Mouse (Mus musculus) NIH3T3 (cell line): ENCODE measurements around the gene Gcn1l1.

Source experiments
- DNase-seq: peaks from one replicate; pipeline ENCODE4 v3.0.0-alpha.2; 2012; ENCODE audit warnings: low read depth

The Gcn1l1 gene

GRCm38 (mm10) chr5:115611566-115611965 lies 46.5 kb downstream of the Gcn1l1 start:
- no peak for DNase-seq

DNA sequence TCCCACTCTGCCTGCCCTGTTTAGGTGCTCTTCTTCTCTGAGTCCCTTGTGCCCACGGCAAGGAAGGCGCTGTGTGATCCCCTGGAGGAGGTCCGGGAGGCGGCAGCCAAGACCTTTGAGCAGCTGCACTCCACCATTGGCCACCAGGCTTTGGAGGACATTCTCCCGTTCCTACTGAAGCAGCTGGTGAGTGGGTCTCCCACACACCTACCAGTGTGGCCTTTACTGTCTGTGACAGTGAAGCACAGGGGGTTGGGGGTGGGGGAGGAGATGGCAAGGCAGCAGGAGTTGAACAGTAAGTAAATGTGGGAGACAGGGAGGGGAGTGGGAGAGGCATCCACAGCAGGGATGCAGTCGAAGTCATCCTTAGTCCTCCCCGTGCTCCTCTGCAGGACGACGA lies 48.3 kb downstream of the Gcn1l1 start:
- DNase-seq, result no peak

- DNase-seq, result peak; percentile 50
Measured at GRCm38 (mm10) chr5:115614948-115615347, 49.9 kb downstream of the Gcn1l1 start.

GRCm38 (mm10) chr5:115619690-115620089 lies 54.6 kb downstream of the Gcn1l1 start:
- DNase-seq, result no peak

DNA sequence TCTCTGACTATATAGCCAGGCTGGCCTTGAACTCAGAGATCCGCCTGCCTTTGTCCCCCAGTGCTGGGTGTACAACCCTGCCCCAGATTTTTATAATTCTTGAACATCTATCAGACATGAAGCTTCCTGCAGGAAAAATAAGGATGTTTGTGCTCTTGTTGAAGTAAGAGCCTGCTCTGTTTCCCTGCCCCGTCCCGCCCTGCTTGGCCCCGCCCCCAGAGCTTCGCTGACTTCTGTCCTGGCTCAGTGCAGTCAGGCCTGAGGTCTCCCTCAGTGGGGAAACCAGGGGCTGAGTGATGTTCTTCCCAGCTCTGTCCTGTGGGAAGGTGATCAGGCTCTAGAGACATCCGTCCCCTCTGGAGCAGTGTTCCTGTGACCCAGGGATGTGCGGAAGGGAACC lies 57.6 kb downstream of the Gcn1l1 start:
- DNase-seq, result no peak

DNA sequence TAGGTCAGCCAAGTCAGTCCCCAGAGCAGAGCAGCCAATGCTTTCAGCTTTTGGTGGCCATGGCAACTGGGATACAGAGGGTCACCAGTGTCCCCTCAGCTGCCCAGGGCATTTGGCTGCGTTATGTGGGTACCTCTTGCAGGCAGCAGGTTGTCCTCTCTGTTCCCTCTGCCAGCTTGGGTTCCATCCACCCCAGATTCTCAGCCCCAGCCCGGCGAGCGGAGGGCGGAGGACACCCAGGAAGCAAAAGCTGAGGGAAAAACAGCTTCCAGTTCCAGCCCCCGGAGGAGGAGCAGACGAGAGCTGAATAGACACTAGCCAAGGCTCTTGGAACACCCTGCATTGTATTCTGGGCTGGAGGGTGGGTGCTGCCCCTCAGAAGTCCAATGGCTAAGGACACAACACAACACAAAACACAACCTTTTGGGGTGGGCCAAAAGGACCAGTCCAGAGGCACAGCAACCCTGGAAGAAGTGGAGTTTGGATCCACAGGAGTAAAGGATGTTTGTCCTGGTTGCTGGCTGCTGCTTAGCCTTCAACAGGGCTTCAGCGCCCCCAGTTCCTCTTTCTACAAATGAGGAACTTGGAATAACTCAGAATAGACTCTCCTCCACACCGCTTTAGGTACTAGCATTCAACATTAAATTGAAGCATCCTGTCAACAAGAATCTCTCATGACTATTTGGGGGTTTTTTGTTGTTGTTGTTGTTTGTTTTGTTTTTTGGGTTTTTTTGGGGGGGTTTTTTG lies 58.8 kb downstream of the Gcn1l1 start:
- no peak for DNase-seq

GRCm38 (mm10) chr5:115626237-115626886 lies 61.3 kb downstream of the Gcn1l1 start:
- no peak for DNase-seq

- no peak for DNase-seq
Measured at GRCm38 (mm10) chr5:115628083-115628482, 63.0 kb downstream of the Gcn1l1 start.

DNA sequence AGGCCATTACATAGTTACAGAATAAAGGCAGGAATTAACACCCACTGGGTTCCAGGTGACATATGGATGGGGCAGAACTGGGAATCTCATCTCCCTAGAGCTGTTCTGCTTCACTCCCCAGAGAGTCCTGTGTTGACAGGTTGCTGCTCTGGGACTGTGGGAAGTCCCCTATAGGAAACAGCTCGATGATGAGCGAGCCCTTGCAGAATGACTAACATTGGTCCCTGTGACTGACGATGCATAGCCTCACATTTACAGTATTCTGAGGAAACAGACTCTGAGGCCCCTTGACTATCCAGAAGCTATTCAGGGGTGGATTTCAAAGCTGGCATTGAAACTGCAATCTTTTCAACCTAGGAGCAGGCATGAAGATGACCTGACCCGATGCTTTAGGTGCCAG lies 64.6 kb downstream of the Gcn1l1 start:
- DNase-seq, result no peak

DNA sequence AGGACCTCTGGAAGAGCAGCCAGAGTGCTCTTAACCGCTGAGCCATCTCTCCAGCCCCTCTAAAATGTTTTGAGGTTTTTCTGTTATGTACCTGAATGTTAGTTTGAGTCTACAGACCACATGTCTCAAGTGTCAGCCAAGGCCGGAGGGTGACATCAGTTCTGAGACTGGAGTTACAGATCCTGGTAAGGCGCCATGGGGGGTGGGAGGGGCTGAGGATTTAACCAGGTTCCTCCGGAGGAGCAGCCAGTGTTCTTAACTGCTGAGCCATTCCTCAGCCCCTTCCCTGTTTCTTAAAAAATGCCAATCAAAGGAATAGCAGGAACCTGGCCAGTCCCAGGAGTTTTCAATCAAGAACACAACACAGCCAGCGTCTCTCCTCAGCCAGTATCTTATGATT lies 65.2 kb downstream of the Gcn1l1 start:
- DNase-seq, result peak; percentile 59

DNA sequence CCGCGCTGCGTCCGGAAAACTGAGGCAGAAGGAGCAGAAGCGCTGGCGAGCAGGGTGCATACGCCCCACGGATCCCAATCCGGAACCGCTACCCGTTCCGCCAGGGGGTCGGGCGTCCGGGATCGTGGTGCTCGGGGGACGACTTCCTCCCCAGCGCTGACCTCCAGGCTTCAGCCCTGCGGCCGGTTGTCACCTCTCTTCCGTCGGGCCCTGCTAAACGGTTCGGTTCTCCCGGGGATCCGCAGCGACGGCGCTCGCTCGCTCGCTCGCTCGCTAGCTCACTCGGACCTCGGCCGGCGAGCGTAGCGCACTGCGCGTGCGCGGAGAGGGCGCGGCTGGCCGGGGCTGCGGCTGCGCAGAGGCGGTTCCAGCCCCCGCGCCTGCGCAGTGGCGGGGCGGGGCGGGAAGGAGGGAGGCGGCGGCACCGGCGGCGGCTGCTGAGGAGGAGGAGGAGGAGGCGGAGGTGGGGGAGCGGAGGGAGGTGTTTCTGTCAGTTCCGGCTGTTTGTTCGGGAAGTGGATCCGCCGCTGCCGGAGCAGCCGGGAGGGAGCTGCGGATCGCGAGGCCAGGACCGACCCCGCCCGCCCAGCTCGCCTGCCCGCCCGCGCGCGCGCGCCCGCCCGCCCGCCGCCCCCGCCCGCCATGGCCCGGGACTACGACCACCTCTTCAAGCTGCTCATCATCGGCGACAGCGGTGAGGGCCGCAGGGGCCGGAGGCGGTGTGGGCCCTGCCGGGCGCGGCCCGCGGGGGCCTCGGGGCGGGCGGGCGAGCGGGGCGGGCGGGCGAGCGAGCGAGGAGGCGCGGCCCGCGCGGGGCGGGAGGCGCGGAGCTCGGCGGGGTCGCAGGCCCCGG lies 66.7 kb downstream of the Gcn1l1 start, which contains the start of gene Rab35:
Gene Rab35, plus strand, starts transcription at position 404 of the 853 bp plus-strand sequence.
- DNase-seq, result peak; percentile 96

DNA sequence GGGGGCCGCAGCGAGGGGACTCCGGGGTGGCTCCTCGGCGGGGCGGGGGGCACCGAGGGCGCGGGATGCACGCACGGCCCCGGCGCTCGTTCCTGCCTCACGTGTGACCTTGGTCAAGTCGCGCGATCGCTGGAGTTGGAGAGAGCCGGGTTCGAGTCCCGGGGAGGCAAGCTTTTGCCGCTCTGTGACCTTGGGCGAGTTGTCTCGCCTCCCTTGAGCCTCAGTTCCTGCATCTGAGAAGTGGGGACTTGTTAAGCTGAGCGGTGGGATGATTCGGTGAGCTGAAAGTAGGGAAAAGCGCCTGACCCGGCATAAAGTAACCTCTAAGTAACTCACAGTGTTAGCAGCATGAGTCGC lies 67.3 kb downstream of the Gcn1l1 start:
- DNase-seq, result peak; percentile 56

DNA sequence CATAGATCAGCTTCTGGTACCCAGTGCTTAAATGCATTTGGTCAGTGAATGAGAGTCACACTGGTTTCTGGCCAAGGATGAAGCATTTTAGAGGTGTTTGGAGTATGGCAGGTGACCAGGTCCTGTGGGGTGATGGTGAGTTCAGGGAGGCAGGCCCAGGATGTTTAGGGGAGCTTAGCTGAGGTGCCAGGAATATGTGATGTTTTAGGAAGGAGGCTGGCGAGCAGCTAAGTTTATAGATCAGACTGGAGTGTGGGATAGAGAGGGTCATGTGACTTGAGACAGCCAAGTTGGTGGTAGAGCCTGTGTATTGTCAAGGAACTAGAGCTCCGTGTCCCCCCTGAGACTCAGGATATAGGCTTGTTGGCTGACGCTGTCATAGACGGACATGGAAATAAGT lies 68.0 kb downstream of the Gcn1l1 start:
- peak; percentile 18 for DNase-seq

GRCm38 (mm10) chr5:115634046-115634445 lies 69.0 kb downstream of the Gcn1l1 start:
- no peak for DNase-seq

- no peak for DNase-seq
Measured at GRCm38 (mm10) chr5:115635536-115635935, 70.5 kb downstream of the Gcn1l1 start.

- no peak for DNase-seq
Measured at GRCm38 (mm10) chr5:115644192-115644591, 79.1 kb downstream of the Gcn1l1 start.

GRCm38 (mm10) chr5:115648876-115649275 lies 83.8 kb downstream of the Gcn1l1 start:
- no peak for DNase-seq

- no peak for DNase-seq
Measured at GRCm38 (mm10) chr5:115649699-115650098, 84.6 kb downstream of the Gcn1l1 start.

- no peak for DNase-seq
Measured at GRCm38 (mm10) chr5:115650885-115651284, 85.8 kb downstream of the Gcn1l1 start.

GRCm38 (mm10) chr5:115651821-115652220 lies 86.8 kb downstream of the Gcn1l1 start:
- no peak for DNase-seq

DNA sequence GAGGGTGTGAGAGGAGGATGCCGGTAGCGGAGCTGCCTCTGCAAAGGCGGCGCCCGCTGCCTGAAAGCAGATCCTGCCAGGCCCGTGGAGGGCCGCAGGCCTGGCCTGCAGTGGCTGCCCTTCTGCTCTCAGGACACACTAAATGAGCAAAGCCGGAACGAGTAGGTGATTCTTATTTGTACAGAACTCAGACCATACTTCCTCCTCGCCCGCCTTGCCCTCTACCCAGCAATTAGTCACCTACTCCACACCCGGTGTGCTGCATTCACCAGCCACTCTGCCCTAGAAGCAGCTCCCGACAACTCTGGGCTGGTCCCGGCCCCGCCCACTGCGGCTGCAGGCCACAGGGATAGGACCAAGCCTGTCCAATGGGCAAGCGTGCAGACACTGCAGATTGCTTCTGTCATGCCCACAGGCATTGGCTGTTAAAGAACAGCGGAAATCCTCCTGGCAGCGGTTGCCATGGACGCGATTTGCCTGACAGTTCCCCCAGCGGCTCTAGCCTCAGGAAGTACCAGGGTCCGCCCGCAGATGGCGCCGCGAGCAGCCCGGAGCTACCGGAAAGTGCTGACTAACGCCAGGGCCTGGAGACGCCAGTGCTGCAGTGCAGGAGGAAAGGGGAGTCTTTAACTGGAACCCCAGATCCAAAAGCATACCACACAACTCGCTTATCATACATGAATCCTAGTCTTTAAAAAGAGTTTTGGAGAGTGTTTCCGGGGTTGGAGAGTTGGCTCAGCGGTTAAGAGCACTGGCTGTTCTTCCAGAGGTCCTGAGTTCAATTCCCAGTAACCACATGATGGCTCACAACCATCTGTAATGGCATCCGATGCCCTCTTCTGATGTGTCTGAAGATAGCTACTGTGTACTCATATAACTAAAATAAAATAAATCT lies 87.9 kb downstream of the Gcn1l1 start:
- DNase-seq, result peak; percentile 99

DNA sequence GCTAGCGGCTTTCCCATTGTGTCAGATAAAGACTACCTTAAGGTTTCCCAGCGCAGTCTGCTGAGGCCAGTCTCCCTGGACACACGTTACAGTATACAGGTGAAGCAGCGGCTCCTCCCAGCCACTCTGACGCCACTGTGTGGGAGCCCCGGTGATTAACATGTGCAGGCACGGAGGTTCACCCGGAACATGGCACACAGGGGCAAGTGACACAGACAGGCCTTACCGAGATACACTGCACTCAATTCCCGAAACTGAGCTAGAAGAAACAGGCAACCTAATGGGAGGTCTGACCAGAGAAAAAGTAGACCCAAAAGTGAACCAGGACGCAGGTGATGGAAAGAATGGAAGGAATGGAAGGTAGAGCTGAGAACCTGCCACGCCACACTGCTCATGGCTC lies 88.7 kb downstream of the Gcn1l1 start:
- DNase-seq, result no peak
